In the genomic region with DNA sequence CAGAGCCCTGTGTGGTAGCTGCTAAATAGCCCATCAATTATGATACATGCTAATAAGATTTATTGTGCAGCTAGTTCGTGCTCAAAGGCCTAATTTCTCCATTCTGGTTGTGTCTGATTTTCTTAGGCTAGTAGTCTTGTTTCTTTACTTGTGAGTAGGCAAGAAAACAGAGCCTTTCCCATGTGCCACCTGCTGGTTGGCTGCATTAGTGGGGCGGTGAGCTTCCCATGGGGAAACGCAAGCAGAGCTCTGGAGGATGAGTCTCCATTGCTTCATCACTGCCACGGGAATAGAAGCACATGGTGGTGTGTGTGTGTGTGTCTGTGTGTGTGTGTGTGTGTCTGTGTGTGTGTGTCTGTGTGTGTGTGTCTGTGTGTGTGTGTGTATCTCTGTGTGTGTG, we compare ENCODE assay signal across 8 mouse cellular contexts.
DNase-seq lines count a peak whose midpoint lies in the region; ATAC-seq and TF ChIP-seq lines count a peak whose summit lies in the region.

No protein-coding gene starts in this region.

- no peak overlapping the region for H3K4me2 ChIP-seq in CH12.LX (ENCODE audit: insufficient read depth, low read depth, poor library complexity, severe bottlenecking)
- no peak overlapping the region for H3K4me2 ChIP-seq in hindbrain, embryonic 15.5 days

- no peak overlapping the region for H3K27ac ChIP-seq in CH12.LX (ENCODE audit: insufficient read depth, low read depth)
- H3K27ac ChIP-seq in cortical plate, adult 2 months (ENCODE audit: insufficient read depth, low read length): no peak overlapping the region
- H3K27ac ChIP-seq in hindbrain, embryonic 15.5 days (replicated peaks): no peak overlapping the region

- no peaks in the 10 kb centered on the region for H3K4me1 ChIP-seq in CH12.LX (ENCODE audit: control insufficient read depth in 1 of 2, insufficient read depth in 2 of 2)
- H3K4me1 ChIP-seq in cortical plate, adult 2 months (ENCODE audit: control insufficient read depth, insufficient read depth, low read length): 0 out of 2 replicates have a peak, but pooled peaks cover 2% of the 10 kb centered on the region
- peaks cover 6% of the 10 kb centered on the region; the same call in 1 of the 2 replicates for H3K4me1 ChIP-seq in hindbrain, embryonic 15.5 days (replicated peaks)

- no peaks in the 10 kb centered on the region for H3K36me3 ChIP-seq in CH12.LX (replicated peaks in 1 of 2; ENCODE audit: control insufficient read depth in 1 of 2, insufficient read depth in 1 of 2, low read length in 1 of 2)
- H3K36me3 ChIP-seq in hindbrain, embryonic 15.5 days: no peaks in the 10 kb centered on the region

- 30% methylated on average over 4 of the region's 4 CpGs for WGBS in hindbrain, embryonic 15.5 days

- TF ChIP-seq POLR2A in CH12.LX (IDR thresholded peaks at IDR 0.05; ENCODE audit: low read depth, low read length): no peak
- TF ChIP-seq POLR2A in cortical plate, adult 2 months (IDR thresholded peaks at IDR 0.05; ENCODE audit: extremely low read depth, insufficient read depth, low read length): no peak

- in situ Hi-C loops in CH12.LX (cut with MboI; ENCODE audit: low pct_ligation_motif_present, low pct_unique_long_range_greater_than_20kb, low sequenced_read_pairs): no loop called here

- no peak overlapping the region for H3K9ac ChIP-seq in CH12.LX (ENCODE audit: insufficient read depth, low read depth)
- no peak overlapping the region for H3K9ac ChIP-seq in hindbrain, embryonic 15.5 days

- DNase-seq in heart, adult 18-20 months: peak; percentile 26 to 45
- DNase-seq in heart, postnatal 25 days (ENCODE audit: low spot score): no peak
- DNase-seq in CH12.LX (ENCODE audit: extremely low read depth): peak; percentile 27
- DNase-seq in lung, postnatal 14 days: peak; percentile 26
- DNase-seq in cerebellum, adult 11-12 months: no peak
- DNase-seq in cerebellum, postnatal 25 days: no peak

- TF ChIP-seq CTCF in CH12.LX (conservative IDR thresholded peaks at IDR 0.05 in 1 of 2, IDR thresholded peaks at IDR 0.05 in 1 of 2; ENCODE audit: low read depth in 2 of 2, low read length in 2 of 2): peak in 1 of 2 experiments; percentile 62; a peak in 2 of 4 replicates
- peak; percentile 47 for TF ChIP-seq CTCF in cortical plate, adult 2 months (IDR thresholded peaks at IDR 0.05; ENCODE audit: extremely low read depth, insufficient read depth, low read length)

- peak; percentile 61 for TF ChIP-seq RAD21 in CH12.LX (IDR thresholded peaks at IDR 0.05; ENCODE audit: low read depth, low read length)

- dilution Hi-C loops in CH12.LX (cut with MboI; ENCODE audit: extremely low pct_ligation_motif_present, extremely low pct_unique_long_range_greater_than_20kb, low sequenced_read_pairs): no loop called here

- peak; percentile 35; the same call in 1 of the 2 replicates for ATAC-seq in hindbrain, embryonic 15.5 days (ENCODE audit: low FRiP score, low read depth)

- H3K9me3 ChIP-seq in CH12.LX (replicated peaks; ENCODE audit: low read length): no peaks in the 10 kb centered on the region
- no peaks in the 10 kb centered on the region for H3K9me3 ChIP-seq in hindbrain, embryonic 15.5 days

- H3K27me3 ChIP-seq in CH12.LX (replicated peaks): no peaks in the 10 kb centered on the region
- H3K27me3 ChIP-seq in hindbrain, embryonic 15.5 days: no peaks in the 10 kb centered on the region

- intact Hi-C loops in heart, postnatal 25 days (cut with DNase I): loop anchor here (5.0 kb wide), 1 partner anchor 149 kb away; no protein-coding TSS in a partner anchor

- H3K79me2 ChIP-seq in CH12.LX (replicated peaks; ENCODE audit: control insufficient read depth, extremely low read depth, insufficient read depth, poor library complexity, severe bottlenecking): no peaks in the 10 kb centered on the region

- H3K4me3 ChIP-seq in CH12.LX (replicated peaks in 1 of 3; ENCODE audit: low read depth in 2 of 3, low read length in 2 of 3, poor library complexity in 1 of 3): no peak overlapping the region
- H3K4me3 ChIP-seq in cortical plate, adult 2 months (ENCODE audit: insufficient read depth, low read length): no peak overlapping the region
- H3K4me3 ChIP-seq in hindbrain, embryonic 15.5 days: no peak overlapping the region

- TF ChIP-seq EP300 in CH12.LX (IDR thresholded peaks at IDR 0.05; ENCODE audit: low read length): no peak

TF ChIP-seq in CH12.LX, 34 proteins besides CTCF, POLR2A, EP300 and RAD21:
- TF ChIP-seq MAFK (IDR thresholded peaks at IDR 0.05; ENCODE audit: insufficient replicate concordance, low read length) (no peak), ZC3H11A (IDR thresholded peaks at IDR 0.05; ENCODE audit: low read depth, low read length) (no peak), USF1 (IDR thresholded peaks at IDR 0.05; ENCODE audit: low read depth, low read length) (no peak), POLR2AphosphoS2 (IDR thresholded peaks at IDR 0.05; ENCODE audit: low read depth, low read length) (no peak), SMC3 (IDR thresholded peaks at IDR 0.05; ENCODE audit: low read depth, low read length) (peak; percentile 82)

Comparison
In these comparisons a context has a peak if more than half of its experiments do, and no peak if none do; other contexts are left out.
1. DNase-seq: peak in heart, adult 18-20 months (2 of 2), CH12.LX (single experiment) and lung, postnatal 14 days (single experiment); none in heart, postnatal 25 days (single experiment), cerebellum, adult 11-12 months (single experiment) and cerebellum, postnatal 25 days (0 of 2).